Comparison of ENCODE assay signal across 9 mouse cellular contexts in the genomic region with DNA sequence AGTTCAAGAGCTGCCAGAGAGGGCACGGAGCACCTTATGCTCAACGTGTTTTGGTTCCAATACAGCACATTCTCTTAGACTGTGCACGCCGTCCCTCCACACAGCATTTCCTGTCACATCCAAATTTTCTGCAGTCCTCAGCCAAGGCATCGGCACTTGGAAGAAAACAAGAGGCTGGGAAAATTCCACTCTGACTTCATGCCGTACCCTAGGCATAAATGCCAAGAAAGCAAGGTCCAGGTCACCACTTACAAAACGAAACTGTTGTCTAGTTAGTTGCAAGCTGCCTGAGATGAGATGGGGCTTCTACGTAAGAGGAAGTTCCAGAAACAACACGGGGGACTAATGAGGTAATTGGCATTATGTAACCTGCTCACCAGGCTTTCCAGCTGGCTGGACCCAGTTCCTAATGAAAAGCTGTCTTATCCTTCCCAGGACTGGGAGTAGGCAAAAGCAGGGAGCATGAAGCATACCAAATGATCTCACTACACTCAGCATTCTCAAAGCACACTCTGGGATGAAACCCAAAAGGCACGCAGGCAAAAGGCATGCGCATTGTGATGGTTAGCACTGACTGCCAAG.
DNase-seq lines count a peak whose midpoint lies in the region; ATAC-seq and TF ChIP-seq lines count a peak whose summit lies in the region.
"Had no signal": no experiment of that assay in that cellular context is flagged by ENCODE, and none has a peak within 500 bp of the region (broad histone marks: within the 10 kb centered on the region; RNA-seq: fewer than 3 reads in every experiment).

No protein-coding gene starts in this region.

- peak overlapping the region; percentile 4; the same call in 1 of the 2 replicates for H3K4me3 ChIP-seq in spleen, adult 2 months (ENCODE audit: extremely low read depth, insufficient read depth, insufficient read length)
- peak overlapping the region; percentile 55 for H3K4me3 ChIP-seq in layer of hippocampus, adult 2 months
- H3K4me3 ChIP-seq: liver, embryonic 15.5 days had no signal

- no peak for DNase-seq in spleen, adult 2 months (ENCODE audit: low read depth in 1 of 2, low spot score in 2 of 2)
- DNase-seq in spleen, postnatal 14 days (ENCODE audit: low spot score in 2 of 2): no peak
- peak; percentile 81 to 84 for DNase-seq in cerebellum, adult 18-20 months
- peak; percentile 46 for DNase-seq in gastrocnemius, postnatal 25 days
- peak; percentile 48 to 85 for DNase-seq in layer of hippocampus, adult 2 months (ENCODE audit: low spot score in 2 of 2)
- peak; percentile 28 to 45 for DNase-seq in lung, postnatal 4 days
- no peak for DNase-seq in embryo, embryonic 11 days

- no peak for TF ChIP-seq CTCF in spleen, adult 2 months (IDR thresholded peaks at IDR 0.05; ENCODE audit: extremely low read depth, insufficient read depth, insufficient read length, insufficient replicate concordance)
- no peak for TF ChIP-seq CTCF in layer of hippocampus, adult 2 months (conservative IDR thresholded peaks at IDR 0.05)

- H3K4me1 ChIP-seq in spleen, adult 2 months (ENCODE audit: control insufficient read depth, insufficient read depth, insufficient read length): no peaks in the 10 kb centered on the region
- H3K4me1 ChIP-seq: liver, embryonic 15.5 days had no signal

- no peaks in the 10 kb centered on the region for H3K27me3 ChIP-seq in spleen, adult 2 months (ENCODE audit: control insufficient read depth, insufficient read depth, low read length)
- H3K27me3 ChIP-seq: liver, embryonic 15.5 days had no signal

- no peak for TF ChIP-seq POLR2A in spleen, adult 2 months (IDR thresholded peaks at IDR 0.05; ENCODE audit: low read depth, low read length)

- no peaks in the 10 kb centered on the region for H3K36me3 ChIP-seq in spleen, adult 2 months (ENCODE audit: control insufficient read depth, insufficient read depth, low read length)
- H3K36me3 ChIP-seq: liver, embryonic 15.5 days had no signal

- no peak for ATAC-seq in erythroid progenitor cell, adult 5-6 weeks (replicated peaks; ENCODE audit: low FRiP score, poor library complexity, severe bottlenecking)

- H3K27ac ChIP-seq in spleen, adult 2 months (ENCODE audit: insufficient read depth, low read length): no peak overlapping the region
- H3K27ac ChIP-seq in layer of hippocampus, adult 2 months: peak overlapping the region; percentile 90
- H3K27ac ChIP-seq: liver, embryonic 15.5 days had no signal

- 38% methylated on average over 11 of the region's 11 CpGs for WGBS in spleen, adult 2 months

Comparison
In these comparisons a context has a peak if more than half of its experiments do, and no peak if none do; other contexts are left out.
1. DNase-seq: peak in cerebellum, adult 18-20 months (2 of 2), gastrocnemius, postnatal 25 days (single experiment), layer of hippocampus, adult 2 months (2 of 2) and lung, postnatal 4 days (2 of 2); none in spleen, adult 2 months (0 of 2), spleen, postnatal 14 days (0 of 2) and embryo, embryonic 11 days (single experiment).